Mouse (Mus musculus) layer of hippocampus, adult 2 months (tissue): Measurements from ENCODE around the gene Arhgef12. TPM values are rescaled to one million over a fixed set of nuclear protein-coding genes. Genes with fewer than 3 reads are reported as not detected.
A peak's percentile ranks its signal among the peaks of the same experiment; 100 is the strongest.

Experiments
- DNase-seq, 2 experiments: peaks; one replicate each; pipeline ENCODE4 v3.0.0; 2022; ENCODE audit warnings: low spot score in 2 of 2
- H3K27ac ChIP-seq: fragments of 200-600 bp; 2 replicates; pipeline ENCODE4 v1.8.1; 2022
- H3K4me3 ChIP-seq: fragments of 200-600 bp; 2 replicates; pipeline ENCODE4 v1.8.1; 2022; ENCODE audit warnings: mild to moderate bottlenecking
- CTCF ChIP-seq: fragments of 200-600 bp; conservative IDR thresholded peaks from 2 replicates; pipeline ENCODE4 v1.8.1; 2022; ENCODE audit warnings: antibody characterized with exemption, mild to moderate bottlenecking, moderate library complexity
- total RNA-seq, 2 experiments: library from RNA; stranded (reverse); gene quantifications; 2 replicates each; pipeline ENCODE4 v1.2.3; 2021

Arhgef12 gene
- total RNA-seq, 2 experiments from 2014 or later, result 146 to 162 TPM

DNA sequence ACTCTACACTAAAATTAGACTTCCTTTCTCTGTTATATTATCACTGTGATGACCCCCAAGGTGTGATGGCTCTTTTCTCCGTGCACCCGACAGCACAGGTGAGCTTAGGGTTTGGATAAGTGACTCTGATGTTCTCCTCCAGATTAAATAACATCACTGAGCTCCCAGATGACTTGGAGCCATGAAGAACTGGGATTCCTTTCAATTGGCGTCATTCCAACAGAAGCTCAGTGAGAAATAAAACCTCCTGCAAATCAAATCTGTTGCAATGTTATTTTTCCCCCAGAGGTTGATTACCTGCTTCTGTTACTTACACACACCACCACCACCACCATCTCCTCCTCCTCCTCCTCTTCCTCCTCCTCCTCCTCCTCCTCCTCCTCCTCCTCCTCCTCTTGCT, 13.2 kb downstream of the Arhgef12 start:
- TF ChIP-seq CTCF, result no peak
- H3K4me3 ChIP-seq, result no peak overlapping the region
- peak; percentile 39 to 44 for DNase-seq
- 0 out of 2 replicates have a peak overlapping the region, but pooled peaks have one; percentile 11 for H3K27ac ChIP-seq

DNA sequence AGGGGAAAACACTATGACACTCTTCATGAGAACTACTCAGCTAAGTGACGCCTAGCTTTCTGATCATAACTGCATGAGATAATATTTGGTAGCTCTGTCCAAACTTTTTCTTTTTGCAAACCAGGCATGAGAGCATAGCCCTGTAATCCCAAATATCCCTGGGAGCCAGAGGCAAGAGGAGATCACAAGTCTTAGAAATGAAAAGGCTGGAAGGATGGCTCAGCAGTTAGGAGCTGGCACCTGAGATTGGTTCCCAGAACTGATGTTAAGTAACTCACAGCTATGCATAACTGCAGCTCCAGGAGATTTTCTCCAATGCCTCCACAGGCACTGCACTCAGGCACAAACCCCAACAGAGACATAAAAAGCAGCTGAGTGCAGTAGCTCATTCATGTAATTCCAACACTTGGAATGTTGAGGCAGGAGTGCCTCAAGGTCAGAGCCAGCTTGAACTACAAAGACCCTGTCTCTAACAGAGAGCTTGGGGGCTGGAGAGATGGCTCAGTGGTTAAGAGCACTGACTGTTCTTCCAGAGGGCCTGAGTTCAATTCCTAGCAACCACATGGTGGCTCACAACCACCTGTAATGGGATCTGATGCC, 21.3 kb downstream of the Arhgef12 start:
- no peak for DNase-seq
- H3K4me3 ChIP-seq, result no peak overlapping the region
- no peak overlapping the region for H3K27ac ChIP-seq
- TF ChIP-seq CTCF, result no peak

DNA sequence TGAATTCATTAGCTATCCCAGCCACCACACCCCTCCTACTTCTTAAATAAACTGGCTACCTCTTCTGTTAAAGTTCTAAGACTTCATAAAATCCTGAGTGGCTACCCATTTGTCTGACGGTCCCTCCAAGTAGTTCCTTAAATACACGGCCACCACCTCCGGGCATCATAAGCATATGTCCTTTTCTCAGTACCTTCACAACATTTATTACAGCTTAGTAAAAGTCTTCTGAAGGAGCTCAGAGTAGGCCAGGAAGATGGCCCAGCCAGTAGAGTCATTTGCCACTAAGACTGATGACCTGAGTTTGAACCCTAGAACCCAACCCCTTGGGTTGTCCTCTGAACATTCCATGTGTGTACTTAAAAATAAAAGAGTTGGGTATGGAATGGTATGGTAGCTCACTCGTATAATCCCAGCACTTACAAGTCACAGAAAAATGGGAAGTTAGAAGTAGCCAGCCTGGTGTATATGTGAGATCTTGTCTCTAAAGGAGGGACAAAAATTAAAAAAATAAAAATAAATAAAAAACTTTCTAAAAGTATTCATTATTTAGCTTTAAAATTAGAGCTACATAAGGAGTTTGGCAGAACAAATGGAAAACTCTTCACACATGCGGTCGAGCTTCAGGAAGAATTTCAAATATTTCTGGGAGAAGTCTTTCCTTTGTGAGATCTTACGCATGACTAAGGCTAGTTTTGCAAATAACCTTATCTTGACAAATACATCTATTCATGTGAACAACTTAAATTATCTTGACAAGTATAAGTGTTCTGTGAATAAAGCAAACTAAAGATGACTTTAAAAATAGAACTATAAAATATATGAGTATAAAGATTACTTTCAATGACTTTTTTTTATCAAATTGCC, 22.3 kb downstream of the Arhgef12 start:
- no peak for TF ChIP-seq CTCF
- DNase-seq, result no peak

DNA sequence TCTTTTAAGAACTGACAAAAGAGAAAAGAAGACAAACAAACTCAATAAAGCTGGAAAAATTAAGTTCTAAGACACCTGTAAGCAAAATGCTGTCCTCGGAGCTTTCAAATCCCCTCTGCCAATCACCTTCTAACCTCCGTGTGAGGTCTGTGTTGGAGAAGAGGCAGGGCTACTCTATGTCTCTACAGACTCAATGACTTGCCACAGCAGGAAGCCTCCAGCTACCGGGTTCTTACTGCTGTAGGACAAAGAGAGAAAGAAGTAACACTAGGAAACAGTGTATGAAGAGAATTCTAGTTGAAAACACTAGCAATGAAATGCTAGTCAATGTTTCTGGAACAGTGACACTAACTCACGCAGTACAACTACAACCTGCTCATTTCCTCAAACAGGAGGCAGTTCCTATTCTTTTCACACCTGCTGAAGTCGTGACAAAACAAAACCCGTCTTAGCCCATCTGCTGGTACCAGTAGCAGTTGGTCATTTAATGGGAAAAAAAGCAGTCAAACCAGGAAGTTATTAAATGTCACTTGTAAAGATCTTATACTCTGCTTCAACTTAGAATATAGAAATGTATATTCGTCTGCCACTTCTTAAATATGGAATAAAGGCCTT, 23.5 kb downstream of the Arhgef12 start:
- TF ChIP-seq CTCF, result no peak
- no peak for DNase-seq
- Histone ChIP-seq H3K27ac (no peak overlapping the region), H3K4me3 (no peak overlapping the region)

More for the DNA sequence above, 22.3 kb downstream of the Arhgef12 start:
- Histone ChIP-seq H3K27ac (no peak overlapping the region), H3K4me3 (no peak overlapping the region)

DNA sequence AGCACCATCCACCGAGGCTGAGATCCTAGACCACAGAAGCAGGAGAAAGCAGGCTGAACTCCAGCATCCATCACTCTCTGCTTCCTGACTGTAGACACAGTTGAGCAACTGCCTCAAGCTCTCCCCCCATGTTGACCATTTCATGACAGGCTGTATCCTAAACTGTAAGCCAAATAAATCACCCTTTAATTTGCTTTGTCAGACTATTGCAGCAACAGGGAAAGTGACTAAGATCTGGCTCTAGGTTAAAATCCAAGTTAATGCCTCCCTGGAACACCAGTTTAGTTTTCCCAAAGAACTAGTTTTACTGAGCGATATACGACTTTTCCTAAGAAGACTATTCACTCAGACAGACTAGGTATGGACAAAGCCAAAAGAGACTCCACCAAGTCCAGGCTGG, 28.3 kb downstream of the Arhgef12 start:
- DNase-seq, result no peak
- H3K27ac ChIP-seq, result no peak overlapping the region
- no peak for TF ChIP-seq CTCF
- H3K4me3 ChIP-seq, result no peak overlapping the region

DNA sequence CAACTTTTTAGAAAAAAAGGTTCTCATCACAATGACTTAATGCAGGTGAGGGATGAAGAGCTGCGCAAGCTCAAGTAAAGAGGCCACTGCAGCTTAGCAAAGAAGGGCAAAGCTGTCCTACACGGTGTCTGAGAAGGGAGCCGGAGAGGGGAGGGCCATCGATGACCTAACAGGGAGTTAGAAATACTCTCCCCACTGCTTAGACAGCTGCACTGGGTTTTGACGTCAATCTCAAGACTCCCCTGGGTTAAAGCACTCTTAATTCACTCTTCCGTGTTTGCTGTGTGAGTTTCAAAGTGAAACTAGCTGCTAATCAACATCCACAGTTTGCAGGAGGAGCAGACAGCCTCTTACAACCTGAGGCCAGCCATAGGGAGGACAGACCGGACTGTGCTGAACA, 30.9 kb downstream of the Arhgef12 start:
- Histone ChIP-seq H3K27ac (no peak overlapping the region), H3K4me3 (no peak overlapping the region)
- TF ChIP-seq CTCF, result no peak
- no peak for DNase-seq

DNA sequence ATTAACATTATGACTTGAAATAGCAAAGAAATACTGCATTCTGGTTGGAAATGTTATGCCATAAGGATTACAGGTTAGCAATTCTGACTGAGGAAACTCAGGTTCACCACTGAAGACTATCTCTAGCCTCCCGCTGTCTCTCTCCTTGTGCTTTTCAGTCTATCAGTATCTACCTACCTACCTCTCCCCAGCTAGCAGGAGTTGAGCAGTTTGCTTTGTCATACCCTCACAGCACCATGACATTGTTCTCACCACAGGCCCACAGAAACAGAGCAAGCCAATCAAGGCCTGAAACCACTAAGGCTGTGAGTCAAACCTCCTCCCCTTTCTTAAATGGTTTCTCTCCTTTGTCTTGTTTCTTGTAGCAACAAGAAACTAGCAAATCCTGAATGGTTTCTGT, 32.4 kb downstream of the Arhgef12 start:
- no peak overlapping the region for H3K27ac ChIP-seq
- TF ChIP-seq CTCF, result no peak
- DNase-seq, result no peak

DNA sequence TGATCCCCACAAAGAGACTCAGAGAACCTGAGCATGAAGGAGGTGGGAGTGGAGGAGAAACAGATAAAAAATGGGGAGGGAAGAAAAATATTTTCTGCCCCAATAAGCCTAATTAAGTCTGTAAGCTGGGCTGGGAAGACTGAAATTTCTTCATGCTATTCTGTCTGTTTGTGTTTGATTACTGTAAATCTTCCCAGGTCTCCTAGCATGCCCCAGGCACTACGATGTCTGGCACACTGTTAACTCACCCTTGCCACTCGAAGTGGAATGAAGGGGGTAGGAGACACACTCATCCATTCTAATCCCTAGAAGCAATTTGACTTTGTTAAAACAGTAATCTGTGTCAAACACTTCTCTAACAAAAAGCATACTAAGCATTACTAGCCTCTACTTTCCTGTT, 35.3 kb downstream of the Arhgef12 start:
- H3K27ac ChIP-seq, result peak overlapping the region; percentile 7; the same call in 1 of the 2 replicates
- no peak for DNase-seq
- no peak for TF ChIP-seq CTCF
- H3K4me3 ChIP-seq, result no peak overlapping the region

More for the DNA sequence above, 32.4 kb downstream of the Arhgef12 start:
- no peak overlapping the region for H3K4me3 ChIP-seq

DNA sequence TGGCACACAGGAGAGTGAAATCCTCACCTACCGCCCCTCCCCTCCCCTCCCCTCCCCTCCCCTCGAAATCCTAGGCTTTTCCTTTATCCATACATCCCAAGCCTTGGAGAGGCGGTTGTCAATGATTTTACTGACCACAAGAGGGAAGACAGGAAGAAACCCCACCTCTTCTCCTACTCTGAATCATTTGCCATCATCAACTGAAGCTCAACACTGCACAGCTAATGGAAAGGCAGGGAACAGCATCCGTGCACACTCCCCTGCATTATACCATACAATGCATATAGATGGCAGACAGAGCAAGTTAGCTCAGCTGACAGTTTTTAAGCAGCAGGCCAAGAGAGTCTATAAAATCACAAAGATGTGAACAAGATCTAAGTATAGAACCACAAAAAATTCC, 35.9 kb downstream of the Arhgef12 start:
- Histone ChIP-seq H3K27ac (peak overlapping the region; percentile 7; the same call in 1 of the 2 replicates), H3K4me3 (no peak overlapping the region)
- DNase-seq, result no peak
- peak; percentile 20; the same call in 1 of the 2 replicates for TF ChIP-seq CTCF

DNA sequence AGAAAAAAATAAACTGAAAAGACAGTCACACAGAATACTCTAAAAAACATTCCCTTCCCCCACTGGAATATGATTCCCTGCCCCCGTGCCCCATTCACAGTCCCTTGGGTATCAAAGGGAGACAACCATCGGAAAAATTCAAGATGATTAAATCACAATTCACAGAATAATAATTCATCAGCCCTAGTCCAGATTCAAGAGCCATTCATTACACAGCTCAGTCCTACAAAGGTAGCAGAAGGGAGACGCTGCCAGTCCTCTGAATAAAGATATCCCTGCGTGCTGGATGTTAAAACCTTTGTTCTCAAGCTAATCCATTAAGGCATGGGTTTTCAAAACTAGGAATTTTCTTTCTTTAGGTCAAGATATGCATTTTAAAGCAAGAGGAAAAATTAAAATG, 36.5 kb downstream of the Arhgef12 start:
- DNase-seq, result no peak
- TF ChIP-seq CTCF, result no peak
- H3K4me3 ChIP-seq, result peak overlapping the region; percentile 1; the same call in 1 of the 2 replicates
- H3K27ac ChIP-seq, result no peak overlapping the region

DNA sequence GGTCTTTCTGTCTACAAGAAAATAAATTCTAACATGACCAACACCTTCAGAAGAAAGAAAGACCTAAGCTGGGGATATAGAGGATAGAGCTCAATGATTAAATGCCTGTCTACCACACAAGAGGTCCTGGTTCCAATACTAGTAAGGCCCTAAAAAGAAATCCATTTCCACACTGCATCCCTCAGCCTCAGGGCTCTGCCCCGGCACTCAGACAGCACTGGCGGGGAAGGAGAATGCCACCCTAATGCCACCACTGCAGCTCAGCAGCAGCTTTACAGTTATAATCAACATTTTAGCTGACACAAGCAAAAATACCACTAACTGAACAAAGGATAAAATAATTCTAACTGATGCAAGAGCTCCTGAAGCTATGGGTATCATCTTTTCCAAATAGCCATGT, 36.9 kb downstream of the Arhgef12 start:
- no peak overlapping the region; the same call in 1 of the 2 replicates for H3K4me3 ChIP-seq
- no peak overlapping the region for H3K27ac ChIP-seq
- TF ChIP-seq CTCF, result no peak
- DNase-seq, result no peak

DNA sequence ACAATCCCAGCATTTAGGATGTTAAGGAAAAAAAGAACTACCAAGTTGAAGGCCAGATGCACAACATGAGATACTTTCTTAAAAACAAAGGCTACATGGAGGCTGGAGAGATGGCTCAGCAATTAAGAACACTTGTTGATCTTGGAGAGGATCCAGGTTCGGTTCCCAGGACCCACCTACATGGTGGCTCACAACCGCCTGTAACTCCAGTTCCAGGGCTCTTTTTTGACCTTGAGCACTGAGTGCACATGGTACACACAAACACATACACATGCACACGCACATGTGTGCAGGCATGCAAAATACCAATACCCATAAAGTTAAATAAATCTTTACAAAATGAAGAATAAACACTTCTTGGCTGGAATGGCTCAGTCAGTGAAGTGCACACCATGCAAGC, 39.1 kb downstream of the Arhgef12 start:
- Histone ChIP-seq H3K4me3 (no peak overlapping the region), H3K27ac (no peak overlapping the region)
- no peak for TF ChIP-seq CTCF
- DNase-seq, result no peak

DNA sequence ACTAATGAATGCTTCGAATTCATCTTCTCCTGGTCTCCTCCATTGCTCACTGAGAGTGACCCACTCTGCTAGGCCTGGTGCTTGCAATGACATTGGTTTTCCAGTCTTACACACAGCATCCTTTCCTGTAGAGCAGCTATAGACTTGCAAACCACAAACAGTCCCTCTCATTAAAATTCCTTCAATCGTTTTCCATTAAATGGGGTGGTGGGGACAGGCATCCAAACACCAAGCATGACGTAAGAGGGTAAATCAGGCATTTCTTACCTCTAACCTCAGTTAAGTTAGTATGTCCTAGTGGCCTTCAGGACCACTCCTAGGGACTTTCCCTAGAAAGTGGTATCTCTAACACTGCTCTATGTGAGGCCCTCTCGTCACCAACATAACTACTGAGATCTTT, 41.8 kb downstream of the Arhgef12 start:
- no peak for DNase-seq
- Histone ChIP-seq H3K4me3 (no peak overlapping the region), H3K27ac (no peak overlapping the region)
- no peak for TF ChIP-seq CTCF
